Mouse (Mus musculus): Measurements from ENCODE around the gene Fam210b. TPM values are rescaled to one million over a fixed set of nuclear protein-coding genes. Genes with fewer than 3 reads are reported as not detected.

Fam210b gene
- polyA plus RNA-seq, 1 experiment from 2014 or later: 136 TPM

- peak overlapping the region; percentile 71 for H3K4me2 ChIP-seq
- H3K4me1 ChIP-seq (replicated peaks): peaks cover 63% of the 10 kb centered on the region
- H3K27me3 ChIP-seq: no peaks in the 10 kb centered on the region
- H3K9me3 ChIP-seq (replicated peaks): no peaks in the 10 kb centered on the region
- H3K4me3 ChIP-seq (replicated peaks): peak overlapping the region; percentile 98
- H3K36me3 ChIP-seq (replicated peaks): peaks cover 73% of the 10 kb centered on the region
- ATAC-seq (ENCODE audit: insufficient read depth): no peak
- peak overlapping the region; percentile 92 for H3K27ac ChIP-seq (replicated peaks)
- H3K9ac ChIP-seq: peak overlapping the region; percentile 25
- WGBS (ENCODE audit: insufficient replicate concordance): 61% methylated on average over 8 of the region's 8 CpGs
Observed at GRCm38 (mm10) chr2:172350773-172351172, 5.4 kb downstream of the Fam210b start.

- H3K27ac ChIP-seq (replicated peaks): no peak overlapping the region; the same call in 1 of the 2 replicates
- H3K4me1 ChIP-seq (replicated peaks): peaks cover 51% of the 10 kb centered on the region
- H3K9ac ChIP-seq: no peak overlapping the region
- no peaks in the 10 kb centered on the region for H3K9me3 ChIP-seq (replicated peaks)
- H3K4me3 ChIP-seq (replicated peaks): no peak overlapping the region
- WGBS (ENCODE audit: insufficient replicate concordance): 87% methylated on average over 9 of the region's 9 CpGs
- H3K27me3 ChIP-seq: no peaks in the 10 kb centered on the region
- H3K36me3 ChIP-seq (replicated peaks): peaks cover 97% of the 10 kb centered on the region
- no peak for ATAC-seq (ENCODE audit: insufficient read depth)
- H3K4me2 ChIP-seq: no peak overlapping the region
Observed at GRCm38 (mm10) chr2:172353218-172353617, 7.9 kb downstream of the Fam210b start.

GRCm38 (mm10) chr2:172354761-172355160 lies 9.4 kb downstream of the Fam210b start:
- Histone ChIP-seq H3K4me1 (replicated peaks) (peaks cover 35% of the 10 kb centered on the region), H3K27ac (replicated peaks) (0 out of 2 replicates have a peak overlapping the region, but pooled peaks have one; percentile 33), H3K9me3 (replicated peaks) (no peaks in the 10 kb centered on the region), H3K4me3 (replicated peaks) (no peak overlapping the region), H3K9ac (no peak overlapping the region), H3K36me3 (replicated peaks) (peaks cover 99% of the 10 kb centered on the region), H3K27me3 (no peaks in the 10 kb centered on the region), H3K4me2 (no peak overlapping the region)
- WGBS (ENCODE audit: insufficient replicate concordance): 90% methylated on average over 9 of the region's 9 CpGs
- ATAC-seq (ENCODE audit: insufficient read depth): no peak

GRCm38 (mm10) chr2:172355833-172356232 lies 10.5 kb downstream of the Fam210b start:
- peaks cover 99% of the 10 kb centered on the region for H3K36me3 ChIP-seq (replicated peaks)
- WGBS (ENCODE audit: insufficient replicate concordance): 87% methylated on average over 5 of the region's 5 CpGs
- peak overlapping the region; percentile 12; the same call in 1 of the 2 replicates for H3K27ac ChIP-seq (replicated peaks)

GRCm38 (mm10) chr2:172363176-172363575 lies 17.8 kb downstream of the Fam210b start:
- Histone ChIP-seq H3K9ac (no peak overlapping the region), H3K4me1 (replicated peaks) (peaks cover 48% of the 10 kb centered on the region), H3K36me3 (replicated peaks) (peaks cover 100% of the 10 kb centered on the region), H3K27me3 (no peaks in the 10 kb centered on the region), H3K4me3 (replicated peaks) (no peak overlapping the region; the same call in 1 of the 2 replicates), H3K27ac (replicated peaks) (no peak overlapping the region), H3K4me2 (no peak overlapping the region), H3K9me3 (replicated peaks) (no peaks in the 10 kb centered on the region)
- WGBS (ENCODE audit: insufficient replicate concordance): 90% methylated on average over 7 of the region's 7 CpGs
- ATAC-seq (ENCODE audit: insufficient read depth): no peak

More at GRCm38 (mm10) chr2:172355833-172356232, 10.5 kb downstream of the Fam210b start:
- Histone ChIP-seq H3K9me3 (replicated peaks) (no peaks in the 10 kb centered on the region), H3K4me3 (replicated peaks) (no peak overlapping the region), H3K9ac (no peak overlapping the region), H3K4me2 (no peak overlapping the region), H3K27me3 (no peaks in the 10 kb centered on the region), H3K4me1 (replicated peaks) (peaks cover 25% of the 10 kb centered on the region)
- peak; percentile 16; the same call in 1 of the 2 replicates for ATAC-seq (ENCODE audit: insufficient read depth)

GRCm38 (mm10) chr2:172370411-172371223 lies 25.3 kb downstream of the Fam210b start, which contains the start of the genes Aurka and Cstf1:
Gene Aurka (minus strand): TSS chr2:172370535.
Gene Cstf1 (plus strand): TSS chr2:172370681.
- Histone ChIP-seq H3K4me1 (replicated peaks) (peaks cover 46% of the 10 kb centered on the region), H3K9me3 (replicated peaks) (no peaks in the 10 kb centered on the region), H3K9ac (peak within 1 kb of the TSS; percentile 81), H3K27me3 (no peaks in the 10 kb centered on the region), H3K36me3 (replicated peaks) (peaks cover 68% of the 10 kb centered on the region), H3K27ac (replicated peaks) (peak within 1 kb of the TSS; percentile 82), H3K4me2 (peak within 1 kb of the TSS; percentile 78), H3K4me3 (replicated peaks) (peak within 1 kb of the TSS; percentile 74)
- peak; percentile 97 for ATAC-seq (ENCODE audit: insufficient read depth)
- WGBS (ENCODE audit: insufficient replicate concordance): under 1% methylated on average over 66 of the region's 66 CpGs

GRCm38 (mm10) chr2:172371258-172371657 lies 25.9 kb downstream of the Fam210b start:
- H3K9me3 ChIP-seq (replicated peaks): no peaks in the 10 kb centered on the region
- peak overlapping the region; percentile 74 for H3K4me3 ChIP-seq (replicated peaks)
- peak overlapping the region; percentile 82 for H3K27ac ChIP-seq (replicated peaks)
- no peaks in the 10 kb centered on the region for H3K27me3 ChIP-seq
- no peak for ATAC-seq (ENCODE audit: insufficient read depth)
- WGBS (ENCODE audit: insufficient replicate concordance): under 1% methylated on average over 11 of the region's 11 CpGs
- peaks cover 46% of the 10 kb centered on the region for H3K4me1 ChIP-seq (replicated peaks)
- H3K9ac ChIP-seq: peak overlapping the region; percentile 81
- peak overlapping the region; percentile 72 for H3K4me2 ChIP-seq
- H3K36me3 ChIP-seq (replicated peaks): peaks cover 68% of the 10 kb centered on the region

GRCm38 (mm10) chr2:172376551-172376950 lies 31.2 kb downstream of the Fam210b start:
- 82% methylated on average over 4 of the region's 4 CpGs for WGBS (ENCODE audit: insufficient replicate concordance)
- H3K9me3 ChIP-seq (replicated peaks): no peaks in the 10 kb centered on the region
- H3K27ac ChIP-seq (replicated peaks): no peak overlapping the region
- H3K4me1 ChIP-seq (replicated peaks): peaks cover 14% of the 10 kb centered on the region
- peaks cover 92% of the 10 kb centered on the region for H3K36me3 ChIP-seq (replicated peaks)
- no peaks in the 10 kb centered on the region for H3K27me3 ChIP-seq
- no peak for ATAC-seq (ENCODE audit: insufficient read depth)
- H3K4me2 ChIP-seq: no peak overlapping the region
- H3K4me3 ChIP-seq (replicated peaks): no peak overlapping the region
- H3K9ac ChIP-seq: no peak overlapping the region

GRCm38 (mm10) chr2:172376999-172377515 lies 31.7 kb downstream of the Fam210b start:
- Histone ChIP-seq H3K9ac (no peak overlapping the region), H3K4me2 (no peak overlapping the region), H3K27ac (replicated peaks) (no peak overlapping the region), H3K27me3 (no peaks in the 10 kb centered on the region), H3K4me1 (replicated peaks) (peaks cover 9% of the 10 kb centered on the region), H3K36me3 (replicated peaks) (peaks cover 97% of the 10 kb centered on the region), H3K4me3 (replicated peaks) (no peak overlapping the region), H3K9me3 (replicated peaks) (no peaks in the 10 kb centered on the region)
- ATAC-seq (ENCODE audit: insufficient read depth): no peak
- 66% methylated on average over 5 of the region's 5 CpGs for WGBS (ENCODE audit: insufficient replicate concordance)

- Histone ChIP-seq H3K4me2 (no peak overlapping the region), H3K36me3 (replicated peaks) (peaks cover 88% of the 10 kb centered on the region), H3K4me3 (replicated peaks) (no peak overlapping the region), H3K4me1 (replicated peaks) (no peaks in the 10 kb centered on the region; the same call in 1 of the 2 replicates), H3K9ac (no peak overlapping the region), H3K9me3 (replicated peaks) (no peaks in the 10 kb centered on the region), H3K27me3 (no peaks in the 10 kb centered on the region), H3K27ac (replicated peaks) (no peak overlapping the region)
- no peak for ATAC-seq (ENCODE audit: insufficient read depth)
- WGBS (ENCODE audit: insufficient replicate concordance): 70% methylated on average over 7 of the region's 7 CpGs
Observed at GRCm38 (mm10) chr2:172378332-172378731, 33.0 kb downstream of the Fam210b start.

GRCm38 (mm10) chr2:172380513-172380912 lies 35.1 kb downstream of the Fam210b start:
- WGBS (ENCODE audit: insufficient replicate concordance): 95% methylated on average over 17 of the region's 17 CpGs
- H3K4me1 ChIP-seq (replicated peaks): no peaks in the 10 kb centered on the region
- H3K9ac ChIP-seq: no peak overlapping the region
- no peak overlapping the region for H3K27ac ChIP-seq (replicated peaks)
- ATAC-seq (ENCODE audit: insufficient read depth): no peak
- no peak overlapping the region for H3K4me3 ChIP-seq (replicated peaks)
- H3K27me3 ChIP-seq: no peaks in the 10 kb centered on the region
- H3K36me3 ChIP-seq (replicated peaks): peaks cover 66% of the 10 kb centered on the region
- no peaks in the 10 kb centered on the region for H3K9me3 ChIP-seq (replicated peaks)
- no peak overlapping the region for H3K4me2 ChIP-seq

Data from liver, embryonic 15.5 days (tissue).